Mouse (Mus musculus) cerebellum, adult 2 months (tissue): Measurements from ENCODE around the gene Plxnb2.

Source experiments
- CTCF ChIP-seq: fragments of 200-500 bp; IDR thresholded peaks from 2 replicates; pipeline ENCODE4 v1.5.1; 2011; ENCODE audit warnings: low read depth, mild to moderate bottlenecking, control low read depth, low read length, moderate library complexity, borderline replicate concordance; ENCODE audit not compliant: insufficient read depth
- POLR2A ChIP-seq: fragments of 200-500 bp; IDR thresholded peaks from 2 replicates; pipeline ENCODE4 v1.6.1; 2011; ENCODE audit warnings: low read length, control low read depth, borderline replicate concordance; ENCODE audit not compliant: insufficient read depth

DNA sequence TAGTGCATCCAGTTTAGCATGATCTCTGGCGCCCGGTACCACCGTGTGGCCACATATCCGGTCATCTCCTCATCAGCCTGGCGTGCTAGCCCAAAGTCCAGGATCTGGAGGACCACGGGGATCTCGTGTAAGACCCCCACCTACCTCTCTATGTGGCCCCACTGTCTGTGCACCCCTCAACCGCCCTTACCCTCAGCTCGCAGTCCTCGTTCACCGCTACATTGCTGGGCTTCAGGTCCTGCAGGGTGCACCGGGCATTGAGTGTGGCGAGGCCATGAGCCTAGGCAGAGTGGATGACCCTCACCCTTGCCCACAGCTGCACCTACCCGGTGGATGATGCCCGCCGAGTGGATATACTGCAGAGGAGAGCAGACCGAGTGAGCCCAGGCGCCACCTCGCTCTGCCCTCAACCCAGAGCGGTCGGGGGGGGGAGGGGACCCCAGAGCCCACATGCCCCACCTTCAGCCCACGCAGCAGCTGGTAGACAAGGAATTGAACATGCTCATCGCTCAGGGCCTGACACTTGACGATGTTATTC is 34.7 kb downstream of the Plxnb2 start:
- TF ChIP-seq CTCF (no peak), POLR2A (no peak)
